Mouse (Mus musculus): ENCODE measurements around the gene Trpm3.

DNA sequence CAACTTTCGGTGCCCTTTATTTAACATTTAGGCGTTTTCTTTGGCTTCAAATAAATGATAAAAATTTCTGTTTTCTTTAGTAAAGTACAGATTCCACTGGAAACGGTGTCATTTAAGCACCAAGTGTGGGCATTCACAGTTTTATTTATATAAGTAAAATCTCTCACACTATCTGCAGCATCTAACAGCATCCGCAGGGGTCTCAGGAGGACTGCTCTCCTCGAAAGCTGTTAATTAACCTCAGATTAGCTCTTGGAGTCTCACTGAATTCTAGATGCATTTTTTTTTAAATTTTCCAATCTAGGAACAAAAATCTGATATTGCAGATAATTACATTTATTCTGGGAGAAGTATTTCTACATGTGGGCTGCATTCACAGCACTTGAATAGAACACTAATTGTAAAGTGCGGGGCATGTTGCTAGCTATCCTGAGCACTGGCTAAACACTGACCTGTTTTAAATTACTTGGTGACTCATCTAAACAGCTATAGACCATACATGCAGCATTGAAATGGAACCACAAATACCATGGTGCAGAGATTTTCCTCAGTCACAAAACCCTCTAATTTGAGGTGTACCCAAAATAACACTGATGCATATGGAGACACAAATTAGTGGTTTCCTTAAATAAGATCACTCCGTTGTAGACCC lies 641.5 kb downstream of the Trpm3 start:
- TF ChIP-seq CTCF (IDR thresholded peaks at IDR 0.05; ENCODE audit: low read depth) (no peak), EP300 (IDR thresholded peaks at IDR 0.05; ENCODE audit: low read depth) (no peak)
